Mouse (Mus musculus) heart, embryonic 12.5 days (tissue): ENCODE measurements around the gene Ppp4r3b. TPM values are rescaled to one million over a fixed set of nuclear protein-coding genes. Genes with fewer than 3 reads are reported as not detected.

Experiments used
- polyA plus RNA-seq: library from polyadenylated mRNA; unstranded; fragments of >200 nt; fragmentation: Nextera tagmentation; extraction: Ambion mirVana; gene quantifications from 2 replicates; pipeline ENCODE4 v1.2.1, GENCODE M21; 2016

Gene Ppp4r3b
- polyA plus RNA-seq, 1 experiment from 2014 or later: 49.1 TPM

Other genes with a start within 250 kb of the Ppp4r3b start
- gene Pnpt1, start 42.1 kb upstream of the Ppp4r3b start, polyA plus RNA-seq: 47.7 and 48.2 TPM in 2 replicates
- gene Cfap36, start 74.5 kb downstream of the Ppp4r3b start, polyA plus RNA-seq: 52.7 and 53.1 TPM in 2 replicates
- 31.4 and 32.0 TPM in 2 replicates for gene Ccdc88a, start 200.8 kb downstream of the Ppp4r3b start, polyA plus RNA-seq